Mouse (Mus musculus) midbrain, postnatal 0 days (tissue): Measurements from ENCODE around the gene Aph1a. TPM values are rescaled to one million over a fixed set of nuclear protein-coding genes. Genes with fewer than 3 reads are reported as not detected.

Source experiments
- ATAC-seq: fragments of 200-750 bp; cut with Nextera tagmentation; 2 replicates; pipeline ENCODE4 v1.8.0; 2017; ENCODE audit warnings: moderate number of reproducible peaks, mild to moderate bottlenecking, moderate TSS enrichment, moderate library complexity; ENCODE audit not compliant: low FRiP score
- DNase-seq: peaks from one replicate; pipeline ENCODE4 v3.0.0-alpha.2; 2015; ENCODE audit warnings: low spot score
- H3K27ac ChIP-seq: fragments of 300-500 bp; sonication (generic); 2 replicates; pipeline ENCODE4 v1.5.1; 2014; ENCODE audit warnings: low read depth, mild to moderate bottlenecking, low read length, mixed read lengths
- H3K27me3 ChIP-seq: fragments of 300-500 bp; sonication (generic); 2 replicates; pipeline ENCODE4 v1.6.1; 2014; ENCODE audit warnings: low read length, control low read depth, mixed read lengths; ENCODE audit not compliant: insufficient read depth
- H3K36me3 ChIP-seq: fragments of 300-500 bp; sonication (generic); 2 replicates; pipeline ENCODE4 v1.6.1; 2014; ENCODE audit warnings: low read length, control low read depth, mixed read lengths; ENCODE audit not compliant: insufficient read depth
- H3K4me1 ChIP-seq: fragments of 300-500 bp; sonication (generic); 2 replicates; pipeline ENCODE4 v1.6.1; 2014; ENCODE audit warnings: mild to moderate bottlenecking, control low read depth, antibody characterized with exemption, low read length, mixed read lengths; ENCODE audit not compliant: insufficient read depth
- H3K4me2 ChIP-seq: fragments of 300-500 bp; sonication (generic); 2 replicates; pipeline ENCODE4 v1.6.1; 2014; ENCODE audit warnings: low read depth, mild to moderate bottlenecking, low read length, mixed read lengths; ENCODE audit not compliant: poor library complexity, severe bottlenecking
- H3K4me3 ChIP-seq: fragments of 300-500 bp; sonication (generic); 2 replicates; pipeline ENCODE4 v1.5.1; 2014; ENCODE audit warnings: low read depth, mild to moderate bottlenecking, low read length, moderate library complexity
- H3K9ac ChIP-seq: fragments of 300-500 bp; sonication (generic); replicated peaks from 2 replicates; pipeline ENCODE4 v1.6.1; 2014; ENCODE audit warnings: mild to moderate bottlenecking, low read length, moderate library complexity, mixed read lengths; ENCODE audit not compliant: poor library complexity, severe bottlenecking
- H3K9me3 ChIP-seq: fragments of 300-500 bp; sonication (generic); 2 replicates; pipeline ENCODE4 v1.6.1; 2016; ENCODE audit warnings: low read length, control low read depth
- CTCF ChIP-seq: IDR thresholded peaks from 2 replicates; pipeline ENCODE4 v1.5.1; 2016; ENCODE audit warnings: antibody characterized with exemption, mild to moderate bottlenecking
- WGBS: fragments of 180-500 bp; shearing (Covaris S2); extraction: QIAGEN DNeasy Blood & Tissue Kit; methylation state at CpG from one replicate; pipeline ENCODE4 v1.1.7; 2014; 5-methylcytosine and 5-hydroxymethylcytosine counted together
- polyA plus RNA-seq: library from polyadenylated mRNA; unstranded; fragments of >200 nt; fragmentation: Nextera tagmentation; extraction: Ambion mirVana; gene quantifications from 2 replicates; pipeline ENCODE4 v1.2.1, GENCODE M21; 2015
- total RNA-seq: library from RNA; depleted of rRNA; stranded (reverse); fragments of >200 nt; gene quantifications from 2 replicates; pipeline ENCODE4 v1.2.3, GENCODE M21; 2014; rRNA removed

Aph1a gene
- total and polyA plus RNA-seq, 2 experiments from 2014 or later, result 45.2 to 71.6 TPM

DNA sequence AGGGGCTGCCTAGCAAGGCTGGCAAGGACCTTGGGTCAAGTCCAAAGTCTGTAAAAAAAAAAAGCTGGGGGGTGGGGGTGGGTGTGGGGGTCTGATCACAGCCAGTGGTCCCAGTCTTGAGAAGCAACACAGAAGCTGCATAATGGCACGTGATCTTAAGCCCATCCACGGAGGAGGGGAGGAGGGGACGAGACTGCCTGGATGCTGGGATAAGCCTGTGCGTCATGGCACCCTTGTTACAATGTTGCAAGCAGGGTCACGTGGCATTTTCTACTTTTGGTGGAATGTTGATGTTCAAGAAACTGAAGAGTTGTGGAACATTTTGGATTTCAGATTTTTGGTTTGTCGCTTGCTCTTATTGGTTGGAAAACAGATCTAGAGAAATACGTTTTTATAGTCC lies 49.5 kb downstream of the Aph1a start:
- ATAC-seq (no peak), DNase-seq (no peak)
- Histone ChIP-seq H3K27ac (no peak overlapping the region), H3K27me3 (no peaks in the 10 kb centered on the region), H3K4me2 (no peak overlapping the region), H3K4me3 (no peak overlapping the region), H3K9ac (no peak overlapping the region), H3K4me1 (no peaks in the 10 kb centered on the region), H3K36me3 (peaks cover 14% of the 10 kb centered on the region; the same call in 1 of the 2 replicates), H3K9me3 (no peaks in the 10 kb centered on the region)
- no peak for TF ChIP-seq CTCF
- 89% methylated on average over 7 of the region's 7 CpGs for WGBS

DNA sequence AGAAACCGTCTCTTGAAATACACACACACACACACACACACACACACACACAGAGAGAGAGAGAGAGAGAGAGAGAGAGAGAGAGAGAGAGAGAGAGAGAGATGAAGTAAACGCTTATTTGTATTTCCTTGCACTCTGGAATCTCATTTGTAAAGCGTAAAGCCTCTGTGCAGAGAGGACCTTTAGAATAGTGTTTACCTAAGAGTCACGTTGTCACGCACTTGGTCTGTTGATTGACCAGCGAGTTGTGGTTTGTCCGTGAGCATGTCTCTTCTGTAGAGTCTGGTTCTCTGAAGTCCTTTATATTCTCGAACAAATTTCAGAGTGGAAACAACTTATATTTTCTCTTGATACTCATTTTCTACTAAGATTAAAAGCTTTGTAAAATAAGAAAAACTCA lies 51.0 kb downstream of the Aph1a start:
- peaks cover 11% of the 10 kb centered on the region; the same call in 1 of the 2 replicates for H3K36me3 ChIP-seq
- no peaks in the 10 kb centered on the region for H3K9me3 ChIP-seq
- H3K27ac ChIP-seq, result no peak overlapping the region
- no peaks in the 10 kb centered on the region for H3K4me1 ChIP-seq
- no peak overlapping the region for H3K4me2 ChIP-seq
- H3K4me3 ChIP-seq, result no peak overlapping the region
- DNase-seq (no peak), ATAC-seq (no peak)
- no peak overlapping the region for H3K9ac ChIP-seq
- no peak for TF ChIP-seq CTCF
- WGBS, result 91% methylated on average over 8 of the region's 8 CpGs
- no peaks in the 10 kb centered on the region for H3K27me3 ChIP-seq

DNA sequence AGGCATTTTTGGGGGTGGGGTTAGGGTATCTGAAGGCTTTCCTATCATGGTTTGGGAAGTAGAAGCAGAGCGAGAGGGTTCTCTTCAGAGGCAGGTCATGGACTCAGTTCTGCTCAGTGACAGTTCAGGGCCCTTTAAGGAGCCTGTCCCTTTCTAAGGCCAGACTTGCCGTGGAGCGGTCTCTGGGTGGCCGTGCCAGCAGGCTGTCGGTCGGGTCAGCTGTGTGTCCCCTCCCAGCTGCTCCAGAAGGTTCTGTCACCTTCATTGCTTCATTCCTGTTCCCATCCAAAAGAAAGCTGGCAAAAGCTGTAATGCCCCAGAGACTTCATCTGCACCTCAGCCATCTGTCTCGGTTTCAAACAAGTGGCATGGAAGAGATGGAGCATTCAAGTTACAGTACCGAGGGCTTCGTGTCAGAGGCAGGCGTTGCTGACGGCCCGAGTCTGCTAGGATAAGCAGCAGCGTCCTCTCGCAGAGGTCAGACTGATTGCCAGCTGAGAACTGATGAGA lies 52.0 kb downstream of the Aph1a start:
- H3K36me3 ChIP-seq, result peaks cover 11% of the 10 kb centered on the region; the same call in 1 of the 2 replicates

More for the DNA sequence above, 52.0 kb downstream of the Aph1a start:
- no peak overlapping the region for H3K4me2 ChIP-seq
- DNase-seq (peak; percentile 22), ATAC-seq (no peak)
- no peak overlapping the region for H3K4me3 ChIP-seq
- H3K9ac ChIP-seq, result 0 out of 2 replicates have a peak overlapping the region, but pooled peaks have one; percentile 8
- H3K9me3 ChIP-seq, result no peaks in the 10 kb centered on the region
- 79% methylated on average over 14 of the region's 14 CpGs for WGBS
- TF ChIP-seq CTCF, result no peak
- H3K27ac ChIP-seq, result no peak overlapping the region
- no peaks in the 10 kb centered on the region for H3K27me3 ChIP-seq
- H3K4me1 ChIP-seq, result no peaks in the 10 kb centered on the region

Other genes with a start within 250 kb of the Aph1a start
- 105 and 136 TPM in 2 replicates for gene Mcl1, start 235.2 kb upstream of the Aph1a start, total RNA-seq
- 35.8 and 42.8 TPM in 2 replicates for gene Mcl1, start 235.2 kb upstream of the Aph1a start, polyA plus RNA-seq
- gene Adamtsl4, start 206.1 kb upstream of the Aph1a start, total RNA-seq, result 1.3 and 1.4 TPM in 2 replicates
- gene Adamtsl4, start 206.1 kb upstream of the Aph1a start, polyA plus RNA-seq, result 1.0 and 1.4 TPM in 2 replicates
- gene Ecm1, start 154.4 kb upstream of the Aph1a start, total RNA-seq, result 6.2 and 9.9 TPM in 2 replicates
- gene Ecm1, start 154.4 kb upstream of the Aph1a start, polyA plus RNA-seq, result 9.7 and 10.8 TPM in 2 replicates
- 34.7 and 39.8 TPM in 2 replicates for gene Tars2, start 133.8 kb upstream of the Aph1a start, total RNA-seq
- 40.8 and 45.0 TPM in 2 replicates for gene Tars2, start 133.8 kb upstream of the Aph1a start, polyA plus RNA-seq
- 28.8 and 30.6 TPM in 2 replicates for gene Rprd2, start 75.1 kb upstream of the Aph1a start, total RNA-seq
- 20.1 and 23.6 TPM in 2 replicates for gene Rprd2, start 75.1 kb upstream of the Aph1a start, polyA plus RNA-seq
- gene Prpf3, start 38.1 kb upstream of the Aph1a start, total RNA-seq, result 9.3 and 11.0 TPM in 2 replicates
- 24.0 and 26.9 TPM in 2 replicates for gene Prpf3, start 38.1 kb upstream of the Aph1a start, polyA plus RNA-seq
- gene Mrps21, start 22.4 kb upstream of the Aph1a start, total RNA-seq, result 82.9 and 88.3 TPM in 2 replicates
- gene Mrps21, start 22.4 kb upstream of the Aph1a start, polyA plus RNA-seq, result 241 TPM in 2 replicates
- 4.2 and 5.2 TPM in 2 replicates for gene Ciart, start 11.7 kb upstream of the Aph1a start, total RNA-seq
- 9.3 and 12.6 TPM in 2 replicates for gene Ciart, start 11.7 kb upstream of the Aph1a start, polyA plus RNA-seq
- gene BC028528, start 2.0 kb upstream of the Aph1a start, total RNA-seq, result 6.5 and 27.7 TPM in 2 replicates
- 14.6 and 18.8 TPM in 2 replicates for gene BC028528, start 2.0 kb upstream of the Aph1a start, polyA plus RNA-seq
- gene Car14, start 10.7 kb downstream of the Aph1a start, total RNA-seq, result 5.1 and 8.0 TPM in 2 replicates
- gene Car14, start 10.7 kb downstream of the Aph1a start, polyA plus RNA-seq, result 6.8 and 7.5 TPM in 2 replicates
- 24.7 and 27.5 TPM in 2 replicates for gene Anp32e, start 35.3 kb downstream of the Aph1a start, total RNA-seq
- gene Anp32e, start 35.3 kb downstream of the Aph1a start, polyA plus RNA-seq, result 70.9 and 86.9 TPM in 2 replicates
- 52.5 and 62.7 TPM in 2 replicates for gene Plekho1, start 102.0 kb downstream of the Aph1a start, total RNA-seq
- gene Plekho1, start 102.0 kb downstream of the Aph1a start, polyA plus RNA-seq, result 37.3 and 41.2 TPM in 2 replicates
- gene Vps45, start 164.5 kb downstream of the Aph1a start, total RNA-seq, result 29.5 and 35.3 TPM in 2 replicates
- gene Vps45, start 164.5 kb downstream of the Aph1a start, polyA plus RNA-seq, result 60.6 and 61.1 TPM in 2 replicates
- gene Otud7b, start 210.6 kb downstream of the Aph1a start, total RNA-seq, result 14.3 and 16.3 TPM in 2 replicates
- gene Otud7b, start 210.6 kb downstream of the Aph1a start, polyA plus RNA-seq, result 5.7 and 7.5 TPM in 2 replicates